Mouse (Mus musculus): ENCODE measurements at regions not wholly inside any gene's neighbourhood (a gene's known extent, or its start where the extent isn't known, plus 50 kb on each side); places are given as distances from the start of the nearest gene placed in this dataset.

DNA sequence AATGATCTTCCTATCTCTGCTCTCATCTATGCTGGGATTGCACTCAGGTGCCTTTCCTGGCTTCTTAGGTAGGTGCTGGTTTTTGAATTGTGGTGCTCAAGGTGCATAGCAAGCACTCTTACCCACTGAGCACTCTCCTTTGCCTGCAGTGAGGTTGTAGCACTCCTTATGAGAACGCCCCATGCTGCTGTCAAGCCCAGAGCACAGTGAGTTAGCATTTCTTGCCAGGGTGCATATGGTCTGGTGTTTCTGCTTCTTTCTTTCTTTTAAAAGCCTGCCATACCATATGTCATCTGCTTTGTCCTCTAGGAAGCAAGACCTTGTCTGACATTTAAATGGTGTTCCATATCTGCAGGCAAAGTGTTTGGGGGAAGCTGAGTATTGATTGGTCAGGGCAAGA is 71.9 kb upstream of the Synpr start:
- H3K27me3 ChIP-seq (ENCODE audit: control insufficient read depth, insufficient read depth, low read length) = no peaks in the 10 kb centered on the region
- no peaks in the 10 kb centered on the region for H3K4me1 ChIP-seq (replicated peaks; ENCODE audit: control insufficient read depth, insufficient read depth, low read length)
- H3K9ac ChIP-seq (ENCODE audit: low read depth, low read length) = no peak overlapping the region
- DNase-seq (ENCODE audit: low spot score) (no peak), ATAC-seq (ENCODE audit: low FRiP score) (no peak)
- no peaks in the 10 kb centered on the region for H3K9me3 ChIP-seq (ENCODE audit: control insufficient read depth, low read length)
- H3K27ac ChIP-seq (ENCODE audit: low read depth, low read length) = no peak overlapping the region
- no peaks in the 10 kb centered on the region for H3K36me3 ChIP-seq (ENCODE audit: control insufficient read depth, insufficient read depth, low read length)
- H3K4me3 ChIP-seq (ENCODE audit: low read depth, low read length) = no peak overlapping the region
- 88% methylated on average over 1 of the region's 1 CpGs for WGBS
- no peak overlapping the region for H3K4me2 ChIP-seq (replicated peaks; ENCODE audit: low read depth, low read length)

Data from hindbrain, embryonic 11.5 days (tissue).